Mouse (Mus musculus) A20 (cell line): ENCODE results near the gene Zbtb20.

ENCODE experiments used
- DNase-seq: peaks from one replicate; pipeline ENCODE4 v3.0.0-alpha.2; 2011; ENCODE audit warnings: low read depth, low spot score

The Zbtb20 gene

GRCm38 (mm10) chr16:43397629-43398323, 522.1 kb downstream of the Zbtb20 start:
- DNase-seq = peak; percentile 79

GRCm38 (mm10) chr16:43399428-43399827, 523.7 kb downstream of the Zbtb20 start:
- DNase-seq = no peak

- DNase-seq = no peak
These were observed 524.4 kb downstream of the Zbtb20 start for GRCm38 (mm10) chr16:43400046-43400445.

GRCm38 (mm10) chr16:43400949-43401348, 525.3 kb downstream of the Zbtb20 start:
- DNase-seq = no peak

- no peak for DNase-seq
These were observed 527.2 kb downstream of the Zbtb20 start for GRCm38 (mm10) chr16:43402888-43403287.

- DNase-seq = peak; percentile 30
These were observed 529.4 kb downstream of the Zbtb20 start for GRCm38 (mm10) chr16:43405089-43405488.

GRCm38 (mm10) chr16:43407594-43408142, 532.0 kb downstream of the Zbtb20 start:
- no peak for DNase-seq

GRCm38 (mm10) chr16:43408622-43409021, 532.9 kb downstream of the Zbtb20 start:
- DNase-seq = no peak

GRCm38 (mm10) chr16:43409108-43409909, 533.6 kb downstream of the Zbtb20 start:
- peak; percentile 71 for DNase-seq

GRCm38 (mm10) chr16:43409910-43410612, 534.4 kb downstream of the Zbtb20 start:
- DNase-seq = no peak

- DNase-seq = no peak
These were observed 534.9 kb downstream of the Zbtb20 start for GRCm38 (mm10) chr16:43410613-43410974.

- no peak for DNase-seq
These were observed 540.2 kb downstream of the Zbtb20 start for GRCm38 (mm10) chr16:43415864-43416263.

GRCm38 (mm10) chr16:43419923-43420322, 544.2 kb downstream of the Zbtb20 start:
- DNase-seq = no peak

- DNase-seq = no peak
These were observed 553.3 kb downstream of the Zbtb20 start for GRCm38 (mm10) chr16:43428955-43429354.

GRCm38 (mm10) chr16:43430030-43430429, 554.3 kb downstream of the Zbtb20 start:
- DNase-seq = no peak

GRCm38 (mm10) chr16:43431514-43432371, 556.1 kb downstream of the Zbtb20 start:
- peak; percentile 77 for DNase-seq

GRCm38 (mm10) chr16:43434941-43435340, 559.3 kb downstream of the Zbtb20 start:
- DNase-seq = peak; percentile 55

- DNase-seq = no peak
These were observed 563.2 kb downstream of the Zbtb20 start for GRCm38 (mm10) chr16:43438878-43439371.

GRCm38 (mm10) chr16:43441392-43441791, 565.7 kb downstream of the Zbtb20 start:
- no peak for DNase-seq

GRCm38 (mm10) chr16:43443034-43443433, 567.4 kb downstream of the Zbtb20 start:
- DNase-seq = no peak
